Mouse (Mus musculus): ENCODE results near the gene Zfp870. TPM values are rescaled to one million over a fixed set of nuclear protein-coding genes. Genes with fewer than 3 reads are reported as not detected.

Zfp870 gene
- 3.2 and 4.0 TPM in 2 replicates for polyA plus RNA-seq (2021; fragmentation: Nextera tagmentation)
- long read RNA-seq, experiment 1, full-length matches to known transcripts = 62 of 71 reads
- long read RNA-seq, experiment 1, partial matches to known transcripts = 2 of 71 reads
- long read RNA-seq, experiment 1, other reads (novel, unspliced or antisense) = 7 of 71 reads
- long read RNA-seq, experiment 2, full-length matches to known transcripts = 4 of 9 reads
- long read RNA-seq, experiment 2, partial matches to known transcripts = 1 of 9 reads
- long read RNA-seq, experiment 2, other reads (novel, unspliced or antisense) = 4 of 9 reads

GRCm38 (mm10) chr17:32891239-32892180 lies at the start of gene Zfp870:
Gene Zfp870, minus strand, starts transcription at chr17:32891642.

GRCm38 (mm10) chr17:32917131-32917530 lies 25.7 kb upstream of the Zfp870 start, which contains the start of gene Cyp4f14:
Gene Cyp4f14, minus strand, starts transcription at chr17:32917342.

GRCm38 (mm10) chr17:32829540-32830417 lies 61.7 kb downstream of the Zfp870 start, which contains the start of gene Zfp799:
Gene Zfp799, minus strand, starts transcription at chr17:32830261.

Other genes with a start within 250 kb of the Zfp870 start
- not detected in 2 replicates for gene Cyp4f40, start 232.7 kb downstream of the Zfp870 start, polyA plus RNA-seq (2021; fragmentation: Nextera tagmentation)
- gene Cyp4f15, start 206.0 kb downstream of the Zfp870 start, polyA plus RNA-seq (2021; fragmentation: Nextera tagmentation) = 13.9 and 19.8 TPM in 2 replicates
- 7.2 and 10.7 TPM in 2 replicates for gene Zfp871, start 103.4 kb downstream of the Zfp870 start, polyA plus RNA-seq (2021; fragmentation: Nextera tagmentation)
- 3.8 TPM in 2 replicates for gene Zfp811, start 81.7 kb downstream of the Zfp870 start, polyA plus RNA-seq (2021; fragmentation: Nextera tagmentation)
- gene Zfp799, start 61.4 kb downstream of the Zfp870 start, polyA plus RNA-seq (2021; fragmentation: Nextera tagmentation) = 9.2 and 9.3 TPM in 2 replicates
- 8.7 and 9.4 TPM in 2 replicates for gene Cyp4f14, start 25.7 kb upstream of the Zfp870 start, polyA plus RNA-seq (2021; fragmentation: Nextera tagmentation)
- 6.8 and 9.1 TPM in 2 replicates for gene Cyp4f13, start 55.8 kb upstream of the Zfp870 start, polyA plus RNA-seq (2021; fragmentation: Nextera tagmentation)
- gene Zfp472, start 74.2 kb upstream of the Zfp870 start, polyA plus RNA-seq (2021; fragmentation: Nextera tagmentation) = 3.0 and 3.5 TPM in 2 replicates
- gene Zfp952, start 101.5 kb upstream of the Zfp870 start, polyA plus RNA-seq (2021; fragmentation: Nextera tagmentation) = 9.2 and 10.8 TPM in 2 replicates
- gene Zfp763, start 141.8 kb upstream of the Zfp870 start, polyA plus RNA-seq (2021; fragmentation: Nextera tagmentation) = 8.8 and 12.4 TPM in 2 replicates
- gene 4921501E09Rik, start 176.4 kb upstream of the Zfp870 start, polyA plus RNA-seq (2021; fragmentation: Nextera tagmentation) = not detected in 2 replicates
- gene Zfp563, start 197.7 kb upstream of the Zfp870 start, polyA plus RNA-seq (2021; fragmentation: Nextera tagmentation) = 7.3 and 10.6 TPM in 2 replicates
- gene Morc2b, start 248.0 kb upstream of the Zfp870 start, polyA plus RNA-seq (2021; fragmentation: Nextera tagmentation) = 1.2 and 1.3 TPM in 2 replicates

All from left cerebral cortex, adult 6 months (tissue).